Mouse (Mus musculus) CH12.LX (cell line): ENCODE data around the gene Dusp14.

Source experiments
- BHLHE40 ChIP-seq: IDR thresholded peaks from 2 replicates; pipeline ENCODE4 v1.6.1; 2011; ENCODE audit warnings: mild to moderate bottlenecking, low read depth, low read length, improper control_type of control experiment
- CHD2 ChIP-seq: IDR thresholded peaks from 2 replicates; pipeline ENCODE4 v1.6.1; 2011; ENCODE audit warnings: low read length, improper control_type of control experiment
- CTCF ChIP-seq, 2 experiments: IDR thresholded peaks in 1 of 2; conservative IDR thresholded peaks in 1 of 2; 2 replicates each; pipeline ENCODE4 v1.5.1; 2011 to 2012; ENCODE audit warnings: low read depth in 2 of 2, low read length in 2 of 2, improper control_type of control experiment in 1 of 2, inconsistent platforms in 1 of 2, mild to moderate bottlenecking in 1 of 2, moderate library complexity in 1 of 2
- EP300 ChIP-seq: IDR thresholded peaks from 2 replicates; pipeline ENCODE4 v1.6.1; 2011; ENCODE audit warnings: low read length, improper control_type of control experiment
- ETS1 ChIP-seq: conservative IDR thresholded peaks from 2 replicates; pipeline ENCODE4 v1.6.1; 2012; ENCODE audit warnings: low read depth, mild to moderate bottlenecking, inconsistent platforms, low read length, improper control_type of control experiment, moderate library complexity
- GABPA ChIP-seq: IDR thresholded peaks from 2 replicates; pipeline ENCODE4 v1.6.1; 2012; ENCODE audit warnings: low read depth, low read length, improper control_type of control experiment, inconsistent platforms; ENCODE audit not compliant: insufficient replicate concordance
- MAFK ChIP-seq: IDR thresholded peaks from 2 replicates; pipeline ENCODE4 v1.6.1; 2011; ENCODE audit warnings: low read length, improper control_type of control experiment; ENCODE audit not compliant: insufficient replicate concordance
- NELFE ChIP-seq: IDR thresholded peaks from 2 replicates; pipeline ENCODE4 v1.6.1; 2011; ENCODE audit warnings: low read depth, low read length, improper control_type of control experiment
- NRF1 ChIP-seq: IDR thresholded peaks from 2 replicates; pipeline ENCODE4 v1.6.1; 2014; ENCODE audit warnings: low read depth, mild to moderate bottlenecking, inconsistent platforms, low read length, improper control_type of control experiment, moderate library complexity
- PAX5 ChIP-seq: IDR thresholded peaks from 2 replicates; pipeline ENCODE4 v1.6.1; 2012; ENCODE audit warnings: low read length, inconsistent platforms, mixed read lengths
- POLR2A ChIP-seq: IDR thresholded peaks from 2 replicates; pipeline ENCODE4 v1.6.1; 2011; ENCODE audit warnings: low read depth, mild to moderate bottlenecking, improper control_type of control experiment, low read length
- TCF12 ChIP-seq: IDR thresholded peaks from 2 replicates; pipeline ENCODE4 v1.6.1; 2014; ENCODE audit warnings: low read depth, mild to moderate bottlenecking, inconsistent platforms, low read length, improper control_type of control experiment
- ZNF384 ChIP-seq: IDR thresholded peaks from 2 replicates; pipeline ENCODE4 v1.6.1; 2012; ENCODE audit warnings: low read depth, low read length, improper control_type of control experiment, inconsistent platforms

DNA sequence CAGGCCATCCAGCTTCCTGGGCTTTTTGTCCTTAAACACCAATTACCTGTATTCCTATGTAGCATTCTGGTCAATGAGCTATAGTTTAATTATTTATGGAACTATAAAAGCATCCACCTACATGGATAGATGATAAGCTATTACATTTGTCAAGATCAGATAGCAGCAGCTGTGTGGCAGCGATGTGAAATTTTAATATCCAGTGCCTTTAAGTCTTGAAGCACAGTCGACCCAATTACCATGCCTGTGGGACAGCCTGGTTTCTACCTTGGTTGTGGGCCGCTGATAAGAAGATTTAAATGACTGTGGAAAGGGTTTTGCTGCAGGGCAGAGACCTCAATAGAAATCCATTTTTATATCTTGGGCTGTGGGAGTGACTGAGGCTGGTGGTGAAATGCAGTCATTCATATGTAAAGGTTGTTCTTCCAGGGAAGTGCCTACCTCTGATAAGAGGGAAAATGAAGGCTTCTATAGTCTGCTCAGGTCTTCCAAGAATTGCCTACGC is 69.6 kb downstream of the Dusp14 start:
- no peak for TF ChIP-seq CTCF (conservative IDR thresholded peaks at IDR 0.05 in 1 of 2, IDR thresholded peaks at IDR 0.05 in 1 of 2; ENCODE audit: low read depth in 2 of 2, low read length in 2 of 2)
- TF ChIP-seq MAFK = no peak
- TF ChIP-seq POLR2A = no peak
- TF ChIP-seq TCF12 = no peak
- TF ChIP-seq ZNF384 = no peak
- TF ChIP-seq PAX5 = no peak
- no peak for TF ChIP-seq EP300
- TF ChIP-seq CHD2 = no peak
- no peak for TF ChIP-seq NELFE
- no peak for TF ChIP-seq BHLHE40
- no peak for TF ChIP-seq ETS1
- TF ChIP-seq GABPA = no peak
- no peak for TF ChIP-seq NRF1
